Mouse (Mus musculus) stomach, postnatal 0 days (tissue): ENCODE measurements around the gene Tmem92. TPM values are rescaled to one million over a fixed set of nuclear protein-coding genes. Genes with fewer than 3 reads are reported as not detected.
"Not testable (repeated sequence)": the region's sequence is repeated elsewhere in the genome, so short reads cannot be mapped to it uniquely, and the experiment has no call there.

Experiments used
- ATAC-seq: fragments of 200-750 bp; cut with Nextera tagmentation; 2 replicates; pipeline ENCODE4 v1.8.0; 2017; ENCODE audit not compliant: low FRiP score, low TSS enrichment
- DNase-seq: peaks from one replicate; pipeline ENCODE4 v3.0.0-alpha.2; 2016; ENCODE audit warnings: low spot score
- H3K27ac ChIP-seq: fragments of 300-500 bp; sonication (generic); replicated peaks from 2 replicates; pipeline ENCODE4 v1.5.1; 2014; ENCODE audit warnings: mild to moderate bottlenecking, control low read depth
- H3K27me3 ChIP-seq: fragments of 300-500 bp; sonication (generic); 2 replicates; pipeline ENCODE4 v1.6.1; 2014; ENCODE audit warnings: low read length; ENCODE audit not compliant: control insufficient read depth, insufficient read depth
- H3K36me3 ChIP-seq: fragments of 300-500 bp; sonication (generic); 2 replicates; pipeline ENCODE4 v1.6.1; 2014; ENCODE audit warnings: low read length, mixed read lengths; ENCODE audit not compliant: control insufficient read depth, insufficient read depth
- H3K4me1 ChIP-seq: fragments of 300-500 bp; sonication (generic); replicated peaks from 2 replicates; pipeline ENCODE4 v1.6.1; 2014; ENCODE audit warnings: antibody characterized with exemption; ENCODE audit not compliant: control insufficient read depth, insufficient read depth
- H3K4me2 ChIP-seq: fragments of 300-500 bp; sonication (generic); replicated peaks from 2 replicates; pipeline ENCODE4 v1.6.1; 2014; ENCODE audit warnings: low read depth, mild to moderate bottlenecking, control low read depth, moderate library complexity
- H3K4me3 ChIP-seq: fragments of 300-500 bp; sonication (generic); 2 replicates; pipeline ENCODE4 v1.5.1; 2014; ENCODE audit warnings: low read depth, low read length, control low read depth
- H3K9ac ChIP-seq: fragments of 300-500 bp; sonication (generic); 2 replicates; pipeline ENCODE4 v1.6.1; 2014; ENCODE audit warnings: mild to moderate bottlenecking, low read length, control low read depth, mixed read lengths
- H3K9me3 ChIP-seq: fragments of 300-500 bp; sonication (generic); 2 replicates; pipeline ENCODE4 v1.6.1; 2016; ENCODE audit warnings: low read length; ENCODE audit not compliant: control insufficient read depth
- CTCF ChIP-seq: IDR thresholded peaks from 2 replicates; pipeline ENCODE4 v1.5.1; 2016; ENCODE audit warnings: antibody characterized with exemption, low read depth, mild to moderate bottlenecking, moderate library complexity
- EP300 ChIP-seq: optimal IDR thresholded peaks from 2 replicates; pipeline ENCODE3; 2016; ENCODE audit warnings: antibody characterized with exemption
- WGBS: fragments of 180-500 bp; shearing (Covaris S2); extraction: QIAGEN DNeasy Blood & Tissue Kit; methylation state at CpG from one replicate; pipeline ENCODE4 v1.1.7; 2014; 5-methylcytosine and 5-hydroxymethylcytosine counted together
- polyA plus RNA-seq: library from polyadenylated mRNA; unstranded; fragments of >200 nt; fragmentation: Nextera tagmentation; extraction: Ambion mirVana; gene quantifications from 2 replicates; pipeline ENCODE4 v1.2.1, GENCODE M21; 2015

The Tmem92 gene
- not detected in 2 replicates for polyA plus RNA-seq

DNA sequence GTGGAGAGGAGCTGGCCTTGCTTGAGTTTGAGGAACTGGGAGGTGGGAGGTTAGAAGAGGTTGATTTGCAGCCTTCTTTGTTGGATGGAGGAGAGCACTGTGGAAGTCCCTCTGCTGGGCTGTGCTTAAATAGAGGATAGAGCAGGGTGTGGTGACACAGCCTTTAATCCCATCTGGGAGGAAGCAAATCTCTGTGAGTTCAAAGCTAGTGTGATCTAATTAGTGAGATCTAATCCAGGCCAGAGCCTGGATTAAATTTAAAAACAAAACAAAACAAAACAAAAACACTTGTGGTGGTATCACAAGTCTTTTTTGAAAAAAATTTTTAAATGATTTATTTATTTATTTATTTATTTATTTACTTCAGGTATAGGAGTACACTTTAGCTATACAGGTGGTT is at the start of gene Tmem92:
TSS of gene Tmem92 (minus strand) at position 101 of the 400 bp plus-strand sequence.
- Histone ChIP-seq H3K27me3 (no peaks in the 10 kb centered on the region), H3K9me3 (no peaks in the 10 kb centered on the region), H3K4me3 (no peak within 1 kb of the TSS), H3K4me1 (no peaks in the 10 kb centered on the region), H3K36me3 (no peaks in the 10 kb centered on the region), H3K4me2 (no peak within 1 kb of the TSS), H3K9ac (no peak within 1 kb of the TSS), H3K27ac (no peak within 1 kb of the TSS)
- no peak for ATAC-seq
- no peak for DNase-seq
- no peak for TF ChIP-seq EP300
- TF ChIP-seq CTCF, result no peak

DNA sequence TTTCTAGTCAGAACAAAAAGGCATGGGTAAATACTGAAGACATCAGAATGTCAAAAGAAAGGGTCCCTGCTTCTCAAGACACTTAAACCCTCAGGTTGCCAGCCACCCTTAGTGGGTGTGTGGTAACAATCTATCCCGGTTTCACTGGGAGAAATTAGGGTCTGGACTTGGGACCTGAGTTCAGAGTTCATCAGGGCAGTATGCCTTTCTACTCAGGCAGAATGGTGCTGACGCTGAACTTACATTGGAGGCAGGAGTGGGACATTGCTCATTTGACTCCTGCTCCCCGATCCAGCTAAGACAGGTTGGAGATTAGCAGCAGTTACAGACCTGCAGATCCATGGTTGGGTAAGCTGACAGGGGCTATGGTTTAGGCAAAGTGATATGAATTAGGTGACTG is 46.5 kb upstream of the Tmem92 start:
- H3K4me1 ChIP-seq, result no peaks in the 10 kb centered on the region
- no peak overlapping the region for H3K27ac ChIP-seq
- no peak overlapping the region for H3K4me2 ChIP-seq
- no peak overlapping the region for H3K9ac ChIP-seq
- TF ChIP-seq CTCF (no peak), EP300 (no peak)
- DNase-seq, result no peak
- H3K36me3 ChIP-seq, result no peaks in the 10 kb centered on the region
- WGBS, result 48% methylated on average over 3 of the region's 3 CpGs
- no peak for ATAC-seq
- no peak overlapping the region for H3K4me3 ChIP-seq
- H3K27me3 ChIP-seq, result no peaks in the 10 kb centered on the region
- H3K9me3 ChIP-seq, result no peaks in the 10 kb centered on the region

DNA sequence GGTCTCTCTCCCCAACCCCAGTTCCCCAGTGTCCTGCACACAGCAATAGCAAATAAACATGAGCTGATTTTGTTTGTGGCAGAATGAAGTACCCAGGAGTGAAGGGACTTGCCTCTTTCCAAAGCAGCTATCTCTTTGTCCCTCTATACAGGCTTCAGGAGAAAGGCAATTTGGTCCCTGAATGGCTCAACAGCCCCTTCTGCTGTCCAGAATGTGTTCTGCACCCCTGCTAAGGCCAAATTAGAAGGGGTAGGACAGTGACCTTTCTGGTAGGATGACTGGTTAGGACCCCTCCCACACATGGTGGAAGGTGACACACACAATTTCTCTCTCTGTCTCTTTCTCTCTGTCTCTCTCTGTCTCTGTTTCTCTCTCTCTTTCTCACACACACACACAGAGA is 36.9 kb upstream of the Tmem92 start:
- H3K4me3 ChIP-seq, H3K27ac ChIP-seq, H3K4me2 ChIP-seq, H3K36me3 ChIP-seq, H3K27me3 ChIP-seq, ATAC-seq, H3K9me3 ChIP-seq, H3K4me1 ChIP-seq, H3K9ac ChIP-seq: not testable (repeated sequence)
- DNase-seq, result peak; percentile 26
- TF ChIP-seq CTCF, result peak; percentile 72

DNA sequence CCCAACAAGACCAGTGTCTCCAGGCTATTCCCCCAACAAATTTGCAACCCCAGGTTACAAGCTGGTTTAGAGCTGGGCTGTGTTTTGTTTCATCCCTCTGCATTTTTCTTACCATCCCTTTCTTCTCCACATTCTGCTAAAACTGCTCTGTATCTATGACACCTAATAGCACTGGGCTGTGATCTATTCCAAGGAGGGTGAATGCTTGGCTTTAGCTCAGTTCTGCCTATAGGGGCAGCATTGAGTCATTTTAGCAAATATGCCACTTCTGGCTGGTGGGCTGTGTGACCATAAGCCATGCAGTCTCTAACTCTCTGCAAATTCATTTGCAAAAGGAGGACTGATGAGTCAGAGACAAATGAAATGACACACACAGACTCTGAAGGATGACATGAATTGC is 36.4 kb upstream of the Tmem92 start:
- DNase-seq, H3K27ac ChIP-seq, H3K27me3 ChIP-seq, H3K4me3 ChIP-seq, H3K36me3 ChIP-seq, H3K4me1 ChIP-seq, H3K9ac ChIP-seq, ATAC-seq, H3K4me2 ChIP-seq, H3K9me3 ChIP-seq: not testable (repeated sequence)
- TF ChIP-seq CTCF, result peak; percentile 55

DNA sequence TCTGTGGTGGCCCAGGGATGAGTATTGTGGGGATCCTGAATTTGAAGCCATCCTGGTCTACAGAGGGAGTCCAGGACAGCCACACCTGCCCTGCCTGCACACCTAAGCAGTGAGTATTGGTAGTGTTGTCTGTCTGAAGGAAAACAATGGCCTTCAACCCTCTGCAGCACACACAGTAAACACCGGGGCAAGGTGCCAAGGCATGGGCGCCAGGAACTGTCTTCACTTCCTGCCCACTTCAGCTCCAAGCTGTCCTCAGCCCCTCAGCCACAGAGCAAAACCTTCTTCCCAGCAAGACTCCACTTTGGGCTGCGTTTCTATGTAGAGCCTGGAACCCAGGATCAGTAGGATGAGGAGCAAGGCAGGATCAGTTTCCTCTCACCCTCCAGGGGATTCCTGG is 29.0 kb upstream of the Tmem92 start:
- WGBS, result 51% methylated on average over 2 of the region's 3 CpGs

DNA sequence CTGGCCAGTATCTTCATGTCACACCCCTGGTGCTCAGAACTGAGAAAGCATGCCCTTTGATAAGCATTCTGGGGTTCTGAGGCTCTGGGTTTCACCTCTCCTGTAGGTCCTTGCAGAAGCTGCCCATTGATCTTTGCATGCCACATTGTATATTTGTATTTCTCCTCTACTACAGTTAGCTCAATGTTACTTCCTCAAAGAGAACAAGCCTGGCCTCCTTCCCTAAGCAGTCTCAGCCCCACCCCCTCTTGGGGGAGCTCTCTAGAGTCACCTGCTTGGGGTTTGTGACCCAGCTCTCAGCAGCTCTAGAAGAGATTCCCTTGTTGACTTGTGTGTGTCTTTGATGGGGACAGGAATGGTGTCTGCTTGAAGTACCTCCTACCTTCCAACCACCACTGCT is 9.2 kb upstream of the Tmem92 start:
- Histone ChIP-seq H3K36me3 (no peaks in the 10 kb centered on the region), H3K27me3 (no peaks in the 10 kb centered on the region), H3K27ac (no peak overlapping the region), H3K4me3 (no peak overlapping the region), H3K9ac (no peak overlapping the region), H3K4me1 (no peaks in the 10 kb centered on the region), H3K9me3 (no peaks in the 10 kb centered on the region), H3K4me2 (no peak overlapping the region)
- peak; percentile 29 for DNase-seq
- no peak for ATAC-seq
- TF ChIP-seq EP300 (no peak), CTCF (no peak)

More for the DNA sequence above, 29.0 kb upstream of the Tmem92 start:
- not testable (repeated sequence) for ATAC-seq, H3K4me2 ChIP-seq, H3K27ac ChIP-seq, H3K36me3 ChIP-seq, H3K4me3 ChIP-seq, H3K4me1 ChIP-seq, DNase-seq, H3K27me3 ChIP-seq, H3K9me3 ChIP-seq, H3K9ac ChIP-seq

DNA sequence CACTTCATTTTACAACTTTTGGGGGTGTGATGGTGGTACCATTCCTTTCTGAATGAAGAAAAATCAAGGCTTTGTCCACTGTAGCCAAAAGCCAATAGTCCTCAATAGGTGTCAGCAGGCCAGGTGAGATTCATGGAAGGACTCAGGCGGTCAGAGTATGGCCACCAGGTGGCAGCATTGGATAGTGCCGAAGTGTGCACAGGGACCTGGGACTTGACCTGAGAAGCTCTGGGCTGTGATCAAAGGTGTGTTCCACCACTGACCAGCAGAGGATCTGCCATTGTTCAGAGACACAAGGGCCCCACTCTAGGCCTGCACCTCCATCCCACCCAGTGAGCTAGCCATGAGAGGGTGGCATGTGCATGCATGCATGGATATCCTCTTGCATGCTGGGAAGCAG is 2.7 kb upstream of the Tmem92 start:
- ATAC-seq (peak; percentile 60), DNase-seq (peak; percentile 82)
- H3K27ac ChIP-seq, result no peak overlapping the region
- no peak overlapping the region for H3K4me3 ChIP-seq
- H3K9me3 ChIP-seq, result no peaks in the 10 kb centered on the region
- no peak overlapping the region for H3K4me2 ChIP-seq
- H3K27me3 ChIP-seq, result no peaks in the 10 kb centered on the region
- no peaks in the 10 kb centered on the region for H3K4me1 ChIP-seq
- WGBS, result 4% methylated on average over 2 of the region's 2 CpGs
- H3K36me3 ChIP-seq, result no peaks in the 10 kb centered on the region
- H3K9ac ChIP-seq, result no peak overlapping the region
- TF ChIP-seq CTCF, result peak; percentile 87
- no peak for TF ChIP-seq EP300
